Mouse (Mus musculus) layer of hippocampus, adult 2 months (tissue): ENCODE measurements at regions not wholly inside any gene's neighbourhood (a gene's known extent, or its start where the extent isn't known, plus 50 kb on each side); places are given as distances from the start of the nearest gene placed in this dataset.
A peak's percentile ranks its signal among the peaks of the same experiment; 100 is the strongest.

ENCODE experiments used
- DNase-seq, 2 experiments: peaks; one replicate each; pipeline ENCODE4 v3.0.0; 2022; ENCODE audit warnings: low spot score in 2 of 2
- H3K27ac ChIP-seq: fragments of 200-600 bp; 2 replicates; pipeline ENCODE4 v1.8.1; 2022
- H3K4me3 ChIP-seq: fragments of 200-600 bp; 2 replicates; pipeline ENCODE4 v1.8.1; 2022; ENCODE audit warnings: mild to moderate bottlenecking
- CTCF ChIP-seq: fragments of 200-600 bp; conservative IDR thresholded peaks from 2 replicates; pipeline ENCODE4 v1.8.1; 2022; ENCODE audit warnings: antibody characterized with exemption, mild to moderate bottlenecking, moderate library complexity

DNA sequence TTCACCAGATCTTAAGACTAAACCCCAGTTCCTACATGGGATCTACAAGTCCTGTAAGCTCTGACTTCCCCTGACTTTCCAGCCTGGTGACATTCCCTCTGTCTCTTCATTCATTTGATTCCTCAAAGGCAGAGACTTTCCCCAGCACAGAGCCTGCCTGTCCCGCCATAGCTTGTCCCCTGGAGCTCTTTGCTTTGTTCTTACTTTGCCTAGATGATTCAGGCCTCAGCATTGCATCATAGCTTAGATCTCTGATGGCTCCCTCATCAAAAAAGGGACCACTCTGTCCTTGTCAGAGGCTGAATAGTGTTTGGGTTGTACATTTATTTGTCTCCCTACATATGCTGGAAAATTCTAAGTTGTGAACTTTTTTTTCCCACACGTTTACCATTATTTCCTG, 57.6 kb upstream of the Exoc6 start:
- no peak overlapping the region for H3K4me3 ChIP-seq
- no peak for DNase-seq
- H3K27ac ChIP-seq = no peak overlapping the region
- no peak for TF ChIP-seq CTCF

DNA sequence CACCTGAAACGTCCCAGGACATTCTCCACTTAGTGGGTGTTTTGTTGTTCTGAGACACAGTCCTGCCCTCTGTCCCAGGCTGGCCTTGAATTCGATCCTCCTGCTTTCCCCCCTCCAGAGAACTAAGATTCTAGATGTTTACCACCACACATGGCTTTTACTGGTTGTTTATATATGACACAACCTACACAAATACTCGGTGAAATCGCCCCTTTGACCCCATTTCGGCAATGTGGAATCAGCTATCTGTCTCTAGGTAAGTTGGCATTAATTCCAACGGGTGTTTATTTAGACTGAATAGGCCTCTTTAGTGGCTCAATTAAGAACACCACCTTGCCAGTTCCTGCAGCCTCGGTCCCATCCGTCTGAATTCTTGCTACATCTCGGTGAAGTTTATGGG, 56.8 kb upstream of the Exoc6 start:
- no peak for DNase-seq
- no peak overlapping the region for H3K4me3 ChIP-seq
- H3K27ac ChIP-seq = no peak overlapping the region
- no peak for TF ChIP-seq CTCF

DNA sequence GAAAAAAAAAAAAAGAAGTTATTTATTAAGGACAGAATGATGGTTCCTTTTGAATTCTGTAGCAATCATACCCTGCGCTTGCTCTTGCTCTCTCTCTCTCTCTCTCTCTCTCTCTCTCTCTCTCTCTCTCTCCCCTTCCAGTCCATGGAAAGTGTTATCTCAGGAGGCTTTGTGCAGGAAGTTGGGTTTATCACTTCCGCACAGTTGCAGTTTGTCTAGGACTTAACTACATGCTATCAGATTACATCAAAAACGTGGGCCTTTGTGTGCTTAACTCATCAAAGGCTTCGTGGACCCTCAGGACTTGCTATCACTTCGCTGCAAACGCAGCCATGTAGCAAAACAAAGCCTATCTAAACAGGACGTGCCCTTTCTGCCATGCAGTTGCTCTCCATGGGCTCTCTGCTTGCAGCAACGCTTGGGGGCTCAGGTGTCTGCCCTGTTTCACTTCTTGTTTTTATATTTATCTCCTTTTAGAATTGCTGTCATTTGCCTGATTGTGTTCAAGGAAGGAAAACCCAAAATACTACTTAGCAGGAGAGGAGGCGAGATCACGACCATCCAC, 56.2 kb upstream of the Exoc6 start:
- no peak for TF ChIP-seq CTCF
- DNase-seq = no peak
- H3K27ac ChIP-seq = no peak overlapping the region
- no peak overlapping the region for H3K4me3 ChIP-seq

DNA sequence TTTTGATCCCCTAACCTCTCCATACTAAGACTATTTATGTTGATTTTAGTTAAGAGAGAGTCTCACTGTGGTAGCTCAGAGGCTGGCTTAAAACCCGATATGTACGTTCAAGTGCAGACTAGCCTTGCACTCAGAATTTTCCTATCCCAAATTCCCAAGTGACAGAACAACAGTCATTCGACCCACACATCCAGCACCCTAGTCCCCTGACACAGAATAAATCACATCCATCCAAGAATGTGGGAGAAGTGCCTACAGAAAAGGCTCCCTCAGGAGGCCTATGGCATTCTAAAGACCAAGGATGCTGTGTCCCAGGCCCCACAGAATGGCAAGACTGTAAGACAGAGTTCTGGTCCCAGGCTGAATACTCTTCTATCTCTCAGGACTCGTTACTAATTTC, 55.4 kb upstream of the Exoc6 start:
- H3K27ac ChIP-seq = no peak overlapping the region; the same call in 1 of the 2 replicates

DNA sequence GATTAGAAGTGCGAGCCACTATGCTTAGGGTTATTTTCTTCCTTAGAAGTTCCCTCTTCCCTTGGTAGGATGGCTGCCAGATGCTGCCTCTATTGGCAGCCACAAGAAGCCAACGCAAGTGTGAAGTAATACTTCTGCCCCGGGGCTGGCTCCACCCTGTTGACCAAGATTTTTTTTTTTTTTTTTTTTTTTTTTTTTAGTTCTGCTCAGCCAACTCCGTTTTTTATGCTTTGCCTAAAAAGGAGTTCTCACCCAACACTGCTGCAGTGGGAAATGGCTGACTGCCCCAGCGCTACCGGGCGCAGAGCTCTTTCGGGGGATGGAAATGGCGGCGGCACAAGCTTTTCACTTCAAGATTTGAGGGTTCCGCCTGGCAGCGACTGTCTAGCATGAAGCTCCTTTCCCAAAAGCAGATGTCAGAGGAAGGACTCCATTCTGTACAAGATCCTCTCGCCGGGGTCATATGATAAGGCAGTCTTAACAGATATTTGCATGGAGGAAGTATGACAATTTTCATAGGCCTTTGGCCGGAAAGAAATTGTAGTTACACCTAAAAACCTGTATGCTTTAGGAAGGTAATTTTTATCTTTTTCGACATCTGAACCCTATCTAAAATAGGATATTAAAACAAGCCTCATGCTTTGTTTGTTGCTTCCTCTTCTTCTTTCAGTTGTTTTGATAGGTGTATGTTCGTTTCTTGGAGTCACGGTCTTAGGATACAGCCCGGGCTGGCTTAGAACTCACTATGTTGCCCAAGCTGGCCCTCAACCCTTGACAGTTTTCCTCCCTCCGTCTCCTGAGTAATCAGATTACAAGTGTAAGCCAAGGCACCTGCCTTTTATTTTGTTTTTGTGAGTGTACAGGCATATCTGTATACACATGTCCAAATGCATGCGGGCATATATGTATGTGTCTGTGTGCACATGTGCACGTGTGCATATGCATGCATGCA, 54.6 kb upstream of the Exoc6 start:
- no peak overlapping the region for H3K4me3 ChIP-seq
- H3K27ac ChIP-seq = no peak overlapping the region
- no peak for TF ChIP-seq CTCF
- DNase-seq = no peak

More for the DNA sequence above, 55.4 kb upstream of the Exoc6 start:
- TF ChIP-seq CTCF = no peak
- no peak overlapping the region for H3K4me3 ChIP-seq
- DNase-seq = no peak

DNA sequence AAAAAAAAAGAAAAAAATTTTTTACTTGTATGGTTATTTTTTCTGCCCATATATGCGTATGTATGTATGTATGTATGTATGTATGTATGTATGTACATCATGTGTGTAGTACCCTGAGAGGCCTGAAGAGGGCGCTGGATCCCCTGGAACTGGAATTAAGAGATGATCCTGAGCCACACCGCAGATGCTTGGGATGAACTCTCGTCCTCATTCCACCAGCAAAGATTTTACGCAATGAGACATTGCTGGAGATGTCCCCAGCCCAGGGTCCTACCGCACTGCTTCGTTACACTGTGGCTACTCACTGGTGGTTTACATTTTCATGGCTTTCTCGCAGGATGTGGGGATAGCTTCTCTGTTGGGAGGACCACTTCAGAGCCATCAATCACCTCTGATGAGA, 53.5 kb upstream of the Exoc6 start:
- TF ChIP-seq CTCF = peak; percentile 45
- peak overlapping the region; percentile 18; the same call in 1 of the 2 replicates for H3K27ac ChIP-seq
- no peak overlapping the region for H3K4me3 ChIP-seq
- no peak for DNase-seq

DNA sequence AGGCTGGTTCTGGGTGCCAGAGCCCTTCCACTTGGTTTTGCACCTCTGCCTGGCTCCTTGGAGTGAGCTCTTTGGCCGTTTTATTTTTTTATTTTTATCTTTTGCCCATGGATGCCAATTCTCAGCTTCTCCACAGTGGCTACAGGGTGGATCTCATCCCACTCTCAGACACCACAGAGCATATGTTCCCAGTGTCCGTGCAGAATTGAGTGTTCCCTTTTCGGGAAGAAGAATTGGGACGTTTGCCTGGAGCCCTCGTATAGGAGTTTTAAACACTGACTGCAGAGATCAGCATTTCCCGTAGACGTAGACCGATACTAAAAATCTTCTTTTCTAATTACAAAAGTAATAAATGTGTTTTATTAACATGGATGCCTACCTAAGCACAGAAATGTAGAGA, 53.1 kb upstream of the Exoc6 start:
- Histone ChIP-seq H3K27ac (peak overlapping the region; percentile 18; the same call in 1 of the 2 replicates), H3K4me3 (no peak overlapping the region)
- no peak for TF ChIP-seq CTCF
- no peak for DNase-seq

DNA sequence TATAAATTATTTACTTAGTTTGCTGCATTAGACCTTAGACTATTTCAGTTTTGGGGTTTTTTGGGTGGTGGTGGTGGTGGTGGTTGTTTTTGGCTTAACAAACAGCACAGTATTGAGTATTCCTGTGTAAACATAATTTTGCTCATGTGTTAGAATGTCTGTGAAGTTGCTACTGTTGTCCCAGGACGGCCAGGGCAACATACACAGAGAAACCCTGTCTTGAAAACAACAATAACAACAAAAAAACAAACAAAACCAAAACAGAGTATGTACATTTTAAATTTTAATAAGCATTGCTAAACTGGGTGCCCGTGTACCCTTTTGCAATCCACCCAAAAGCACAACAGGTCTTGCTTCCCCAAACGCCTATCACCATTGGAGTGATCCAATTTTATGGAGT, 51.8 kb upstream of the Exoc6 start:
- DNase-seq = no peak
- H3K4me3 ChIP-seq = no peak overlapping the region
- no peak for TF ChIP-seq CTCF
- H3K27ac ChIP-seq = no peak overlapping the region
